In the genomic region with DNA sequence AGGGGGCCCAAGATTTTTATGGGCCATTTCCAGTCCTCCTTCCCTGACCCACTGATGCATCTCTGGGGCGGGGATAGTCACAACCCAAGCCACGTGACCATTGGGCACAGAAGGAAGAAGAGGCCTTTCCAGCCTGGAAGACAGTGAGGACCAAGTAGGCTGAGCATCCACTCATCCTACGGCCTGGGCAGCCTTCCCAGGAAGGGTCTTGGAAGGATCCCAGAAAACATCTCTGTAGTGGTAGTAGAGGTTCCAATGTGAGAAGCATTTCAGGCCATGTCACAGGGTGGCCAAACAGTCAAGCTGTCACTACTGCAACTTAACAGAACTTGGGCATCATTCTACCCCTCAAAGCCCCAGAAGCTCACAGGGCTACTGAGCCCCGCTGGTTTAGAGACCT, we compare ENCODE assay signal across 31 mouse cellular contexts. TPM values are rescaled to one million over a fixed set of nuclear protein-coding genes. Genes with fewer than 3 reads are reported as not detected.
DNase-seq lines count a peak whose midpoint lies in the region; TF ChIP-seq lines count a peak whose summit lies in the region.
"Had no signal": no experiment of that assay in that cellular context is flagged by ENCODE, and none has a peak within 500 bp of the region (broad histone marks: within the 10 kb centered on the region; RNA-seq: fewer than 3 reads in every experiment).

No protein-coding gene starts in this region.

- H3K36me3 ChIP-seq in heart, embryonic 10.5 days = no peaks in the 10 kb centered on the region
- H3K36me3 ChIP-seq in C2C12 (ENCODE audit: control insufficient read depth, insufficient read depth) = no peaks in the 10 kb centered on the region
- H3K36me3 ChIP-seq: forebrain, embryonic 10.5 days; G1E; heart, embryonic 12.5 days; hindbrain, embryonic 12.5 days; hindbrain, embryonic 15.5 days had no signal

- TF ChIP-seq CTCF in C2C12 (IDR thresholded peaks at IDR 0.05; ENCODE audit: control insufficient read depth, insufficient read depth, insufficient read length) = no peak

- no peaks in the 10 kb centered on the region for H3K9me3 ChIP-seq in heart, embryonic 10.5 days
- H3K9me3 ChIP-seq: forebrain, embryonic 10.5 days; forebrain, embryonic 13.5 days; G1E; heart, embryonic 12.5 days; hindbrain, embryonic 12.5 days; hindbrain, embryonic 15.5 days had no signal

- H3ac ChIP-seq in C2C12 (ENCODE audit: control insufficient read depth, insufficient read length, low read depth) = no peak overlapping the region

- WGBS in heart, embryonic 10.5 days = 80% methylated on average over 4 of the region's 4 CpGs

- H3K79me3 ChIP-seq in C2C12 (ENCODE audit: low read depth) = no peaks in the 10 kb centered on the region

- H3K79me2 ChIP-seq in C2C12 (ENCODE audit: control insufficient read depth, insufficient read depth) = no peaks in the 10 kb centered on the region

- H3K4me3 ChIP-seq in heart, embryonic 10.5 days = no peak overlapping the region
- no peak overlapping the region for H3K4me3 ChIP-seq in C2C12 (ENCODE audit: insufficient read depth, poor library complexity, severe bottlenecking)
- H3K4me3 ChIP-seq: forebrain, embryonic 10.5 days; forebrain, embryonic 13.5 days; heart, adult 2 months; heart, embryonic 12.5 days; hindbrain, embryonic 12.5 days; hindbrain, embryonic 15.5 days had no signal

- H3K27ac ChIP-seq in heart, embryonic 10.5 days = peak overlapping the region; percentile 52
- H3K27ac ChIP-seq: forebrain, embryonic 13.5 days; heart, adult 2 months; hindbrain, embryonic 12.5 days; hindbrain, embryonic 15.5 days had no signal

- intact Hi-C loops in heart, postnatal 36 days (cut with DNase I) = no loop called here
- intact Hi-C loops in left cerebral cortex, postnatal 4 days (cut with DNase I) = no loop called here

- peaks cover 69% of the 10 kb centered on the region for H3K4me1 ChIP-seq in heart, embryonic 10.5 days
- H3K4me1 ChIP-seq: forebrain, embryonic 13.5 days; hindbrain, embryonic 15.5 days had no signal

- H3K27me3 ChIP-seq in heart, embryonic 10.5 days (ENCODE audit: insufficient read depth, poor library complexity, severe bottlenecking) = peaks cover 31% of the 10 kb centered on the region; the same call in 1 of the 2 replicates
- peaks cover 9% of the 10 kb centered on the region for H3K27me3 ChIP-seq in C2C12 (ENCODE audit: control insufficient read depth, insufficient read depth, insufficient read length)
- H3K27me3 ChIP-seq: CH12.LX; hindbrain, embryonic 15.5 days; Patski had no signal

- peak; percentile 90 to 91 for DNase-seq in cerebellum, postnatal 10 days
- no peak for DNase-seq in cerebellum, postnatal 4 days (ENCODE audit: low spot score in 2 of 2)
- no peak for DNase-seq in heart, embryonic 10.5 days (ENCODE audit: low spot score)
- DNase-seq in heart, postnatal 36 days = no peak
- peak; percentile 58 for DNase-seq in left cerebral cortex, postnatal 4 days
- no peak for DNase-seq in left cerebral cortex, adult 11 months (ENCODE audit: low spot score)
- DNase-seq in urinary bladder, postnatal 4 days (ENCODE audit: low spot score in 2 of 2) = no peak
- DNase-seq: adrenal gland, postnatal 10 days; adrenal gland, postnatal 36 days; cerebellum, adult 11 months; gastrocnemius, postnatal 10 days; gastrocnemius, postnatal 36 days; heart, adult 2 months; heart, postnatal 14 days had no signal

TF ChIP-seq in C2C12, 6 proteins besides CTCF, POLR2A, EP300 and RAD21:
- TF ChIP-seq MYOG (IDR thresholded peaks at IDR 0.05; ENCODE audit: control insufficient read depth, extremely low read depth, insufficient read length) (no peak), USF1 (IDR thresholded peaks at IDR 0.05; ENCODE audit: low read depth) (peak; percentile 28)

RNA-seq across cellular contexts. Expression of gene Ubl4b, which starts 7.7 kb away (rescaled TPM):
- polyA plus RNA-seq in heart, embryonic 10.5 days (2016; fragmentation: Nextera tagmentation; extraction: Ambion mirVana) = 0.15 TPM in 1 of 2 replicates, not detected in the other
- not detected for total RNA-seq in heart, postnatal 36 days (2021)
- under 1 TPM in 1 of 2 experiments, not detected in 1; 0.58 TPM for total RNA-seq in left cerebral cortex, postnatal 4 days (2021)
- polyA plus RNA-seq in C2C12 (2012; fragmentation: generic; extraction: Trizol) = not detected
- total RNA-seq: adrenal gland, adult 18-20 months; adrenal gland, postnatal 10 days; adrenal gland, postnatal 36 days; CH12.LX; gastrocnemius, adult 18-20 months; gastrocnemius, postnatal 10 days; gastrocnemius, postnatal 36 days; granulocyte monocyte progenitor cell, adult 5-6 weeks; heart, adult 2 months; heart, postnatal 14 days; hematopoietic stem cell, adult 5-6 weeks had no signal
- polyA plus RNA-seq: cerebellum, adult 2 months; embryonic facial prominence, embryonic 14.5 days; forebrain, embryonic 13.5 days; forebrain, embryonic 16.5 days; G1E; heart, adult 2 months; heart, embryonic 12.5 days; hindbrain, embryonic 12.5 days; hindbrain, embryonic 15.5 days; intestine, embryonic 14.5 days; Patski had no signal

RNA-seq across cellular contexts. Expression of gene Alx3, which starts 32.2 kb away (rescaled TPM):
- polyA plus RNA-seq in heart, embryonic 10.5 days (2016; fragmentation: Nextera tagmentation; extraction: Ambion mirVana) = 2.3 and 13.0 TPM in 2 replicates
- total RNA-seq in heart, postnatal 36 days (2021) = not detected
- 1 to 10 TPM; 1.7 to 1.9 TPM for total RNA-seq in left cerebral cortex, postnatal 4 days (2021)
- not detected for polyA plus RNA-seq in C2C12 (2012; fragmentation: generic; extraction: Trizol)
- total RNA-seq: adrenal gland, adult 18-20 months; adrenal gland, postnatal 10 days; adrenal gland, postnatal 36 days; CH12.LX; gastrocnemius, adult 18-20 months; gastrocnemius, postnatal 10 days; gastrocnemius, postnatal 36 days; granulocyte monocyte progenitor cell, adult 5-6 weeks; heart, adult 2 months; heart, postnatal 14 days; hematopoietic stem cell, adult 5-6 weeks had no signal
- polyA plus RNA-seq: G1E; heart, adult 2 months; intestine, embryonic 14.5 days had no signal

RNA-seq across cellular contexts. Expression of gene Slc6a17, which starts 44.8 kb away (rescaled TPM):
- 3.0 and 3.8 TPM in 2 replicates for polyA plus RNA-seq in heart, embryonic 10.5 days (2016; fragmentation: Nextera tagmentation; extraction: Ambion mirVana)
- total RNA-seq in heart, postnatal 36 days (2021) = 1 to 10 TPM; 1.5 to 2.0 TPM
- total RNA-seq in left cerebral cortex, postnatal 4 days (2021) = 100 to 1,000 TPM; 152 to 153 TPM
- polyA plus RNA-seq in C2C12 (2012; fragmentation: generic; extraction: Trizol) = 3.2 TPM
- total RNA-seq: CH12.LX; granulocyte monocyte progenitor cell, adult 5-6 weeks had no signal
- polyA plus RNA-seq: G1E had no signal

Comparison
In these comparisons a context has a peak if more than half of its experiments do, and no peak if none do; other contexts are left out.
1. DNase-seq: peak in cerebellum, postnatal 10 days (2 of 2) and left cerebral cortex, postnatal 4 days (single experiment); none in cerebellum, postnatal 4 days (0 of 2), heart, embryonic 10.5 days (single experiment), heart, postnatal 36 days (0 of 2), left cerebral cortex, adult 11 months (single experiment) and urinary bladder, postnatal 4 days (0 of 2).
2. RNA of gene Slc6a17, which starts 44.8 kb away (total RNA-seq): 152 to 153 TPM in left cerebral cortex, postnatal 4 days; 1.5 to 2.0 TPM in heart, postnatal 36 days; every median in the first group is over 10 times any median in the second.